Mouse (Mus musculus) sigmoid colon, adult 10 weeks (tissue): ENCODE data around the gene Ddias. TPM values are rescaled to one million over a fixed set of nuclear protein-coding genes. Genes with fewer than 3 reads are reported as not detected.

Experiments
- polyA plus RNA-seq: library from polyadenylated mRNA; stranded (reverse); fragments of 350-450 nt; fragmentation: Illumina TruSeq; extraction: RNeasy Lipid Tissue Mini Kit (QIAGEN cat#74804); gene quantifications from one replicate; pipeline ENCODE4 v1.2.3, GENCODE M21; 2014; ENCODE audit warnings: low read depth, low replicate concordance

Gene Ddias
- 6.2 TPM for polyA plus RNA-seq

DNA sequence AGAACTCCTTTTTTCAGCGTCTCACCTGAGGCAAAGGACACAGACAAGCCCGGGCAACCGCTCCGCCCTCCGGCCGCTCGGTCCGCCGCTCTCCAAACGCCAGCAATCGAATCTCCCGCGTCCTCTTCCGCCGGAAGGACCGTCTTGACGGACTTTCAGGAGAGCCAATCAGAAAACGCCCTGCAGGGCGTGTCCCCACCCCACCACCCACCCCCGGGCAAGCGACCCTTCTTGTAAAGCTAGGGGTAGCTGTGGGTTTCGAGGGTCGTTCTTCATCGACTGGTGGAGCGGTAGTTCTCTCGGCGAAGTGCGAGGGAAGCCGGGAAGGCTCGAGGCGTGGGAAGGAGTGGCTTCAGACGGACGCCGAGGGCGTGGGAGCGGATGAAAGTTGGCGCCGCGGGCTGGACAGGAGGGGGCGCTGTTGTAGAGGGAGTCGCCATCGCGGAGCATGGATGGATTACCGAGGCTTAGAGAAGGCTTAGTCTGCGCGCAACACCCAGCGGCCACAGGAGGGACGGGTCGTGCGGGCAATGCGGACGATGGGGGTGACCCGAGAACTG lies at the start of gene Ddias, which contains the start of gene Prcp:
Ddias (minus strand) TSS at position 132 of the 560 bp plus-strand sequence.
Prcp (plus strand) TSS at position 355 of the 560 bp plus-strand sequence.

Other genes starting within 250 kb of the Ddias start
- 2.8 TPM for gene Ankrd42, start 237.1 kb downstream of the Ddias start, polyA plus RNA-seq
- 135 TPM for gene Pcf11, start 204.3 kb downstream of the Ddias start, polyA plus RNA-seq
- 5.5 TPM for gene Rab30, start 132.6 kb downstream of the Ddias start, polyA plus RNA-seq
- 43.5 TPM for gene Prcp, start 223 bp upstream of the Ddias start, polyA plus RNA-seq
- gene Fam181b, start 205.6 kb upstream of the Ddias start, polyA plus RNA-seq = 0.98 TPM